Mouse (Mus musculus): ENCODE measurements at regions not wholly inside any gene's neighbourhood (a gene's known extent, or its start where the extent isn't known, plus 50 kb on each side); places are given as distances from the start of the nearest gene placed in this dataset.

GRCm38 (mm10) chr17:48615248-48615647 lies 160.5 kb downstream of the Unc5cl start:
- TF ChIP-seq CTCF (IDR thresholded peaks at IDR 0.05) (no peak), EP300 (IDR thresholded peaks at IDR 0.05; ENCODE audit: insufficient read depth, low read depth, low read length) (no peak)

Measured in heart, adult 2 months (tissue).